ENCODE assay signal across 11 mouse cellular contexts in the genomic region with DNA sequence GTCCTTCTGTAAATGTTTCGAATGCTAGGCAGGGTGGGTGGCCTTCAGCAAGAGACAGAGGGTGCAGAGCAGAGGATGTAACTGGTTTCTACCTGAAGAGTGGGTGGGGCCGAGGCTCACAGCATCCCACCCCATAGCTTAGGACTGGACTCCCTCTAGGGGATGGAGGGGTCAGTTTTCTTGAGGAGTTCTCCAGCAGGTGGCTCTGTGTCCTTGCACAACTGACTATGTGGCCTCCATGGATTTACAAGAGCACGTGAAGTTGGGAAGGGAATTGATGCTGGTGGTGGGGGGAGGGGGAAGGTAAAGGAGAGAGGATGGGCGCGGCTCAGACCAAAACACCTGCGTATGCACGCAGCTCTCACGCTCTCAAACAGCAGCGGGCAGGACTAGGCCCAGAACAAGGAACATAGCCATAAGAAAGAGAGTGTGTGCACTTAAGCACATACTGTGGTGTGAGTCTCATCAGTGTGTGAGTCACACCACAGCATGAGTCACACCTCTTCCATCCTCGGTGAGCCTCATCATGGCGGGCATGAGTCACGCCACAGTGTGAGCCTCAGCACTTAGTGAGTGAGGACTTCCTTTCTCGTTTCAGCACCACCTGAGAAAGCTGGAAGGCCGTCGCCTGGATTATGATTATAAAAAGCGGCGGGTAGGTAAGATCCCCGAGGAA. TPM values are rescaled to one million over a fixed set of nuclear protein-coding genes. Genes with fewer than 3 reads are reported as not detected.
DNase-seq lines count a peak whose midpoint lies in the region; ATAC-seq and TF ChIP-seq lines count a peak whose summit lies in the region.
"Had no signal": no experiment of that assay in that cellular context is flagged by ENCODE, and none has a peak within 500 bp of the region (broad histone marks: within the 10 kb centered on the region; RNA-seq: fewer than 3 reads in every experiment).

No protein-coding gene starts in this region.

- DNase-seq in frontal cortex, postnatal 36 days (ENCODE audit: low spot score in 2 of 2), result peak; percentile 20 to 42
- no peak for DNase-seq in frontal cortex, postnatal 10 days (ENCODE audit: low spot score in 2 of 2)
- DNase-seq in lung, embryonic 14.5 days, result peak; percentile 38
- no peak for DNase-seq in lung, postnatal 4 days
- peak; percentile 28 for DNase-seq in Muller cell, postnatal 12 days (ENCODE audit: inconsistent ontology term)
- peak; percentile 41 to 73 for DNase-seq in left cerebral cortex, postnatal 25 days (ENCODE audit: low spot score in 2 of 2)
- no peak for DNase-seq in heart, postnatal 36 days
- DNase-seq: kidney, postnatal 14 days; thymus, postnatal 14 days had no signal

- H3K27ac ChIP-seq in lung, embryonic 14.5 days (ENCODE audit: low read depth), result no peak overlapping the region
- no peak overlapping the region for H3K27ac ChIP-seq in neural tube, embryonic 15.5 days (replicated peaks)

- H3K4me2 ChIP-seq in lung, embryonic 14.5 days, result no peak overlapping the region
- H3K4me2 ChIP-seq in neural tube, embryonic 15.5 days, result no peak overlapping the region

- no peak overlapping the region for H3K9ac ChIP-seq in lung, embryonic 14.5 days
- H3K9ac ChIP-seq in neural tube, embryonic 15.5 days (replicated peaks), result no peak overlapping the region

- no peaks in the 10 kb centered on the region for H3K27me3 ChIP-seq in lung, embryonic 14.5 days (ENCODE audit: insufficient read depth, low read length)
- H3K27me3 ChIP-seq in neural tube, embryonic 15.5 days (replicated peaks), result no peaks in the 10 kb centered on the region

- H3K4me1 ChIP-seq in lung, embryonic 14.5 days (ENCODE audit: insufficient read depth), result no peaks in the 10 kb centered on the region
- peaks cover 3% of the 10 kb centered on the region; the same call in 1 of the 2 replicates for H3K4me1 ChIP-seq in neural tube, embryonic 15.5 days

- intact Hi-C loops in left cerebral cortex, postnatal 25 days (cut with DNase I), result loop anchor here (2.0 kb wide), 1 partner anchor 317 kb away; no protein-coding TSS in a partner anchor
- intact Hi-C loops in heart, postnatal 36 days (cut with DNase I), result no loop called here

- peak; percentile 49; the same call in 1 of the 2 replicates for ATAC-seq in lung, embryonic 14.5 days (ENCODE audit: insufficient read depth)
- no peak for ATAC-seq in neural tube, embryonic 15.5 days (ENCODE audit: low FRiP score)

- no peaks in the 10 kb centered on the region for H3K9me3 ChIP-seq in lung, embryonic 14.5 days (ENCODE audit: low read depth, low read length)
- no peaks in the 10 kb centered on the region for H3K9me3 ChIP-seq in neural tube, embryonic 15.5 days (replicated peaks)

- no peaks in the 10 kb centered on the region for H3K36me3 ChIP-seq in lung, embryonic 14.5 days (ENCODE audit: insufficient read depth)
- H3K36me3 ChIP-seq in neural tube, embryonic 15.5 days, result no peaks in the 10 kb centered on the region
- H3K36me3 ChIP-seq: G1E had no signal

- peak; percentile 60 for TF ChIP-seq CTCF in lung, embryonic 14.5 days (IDR thresholded peaks at IDR 0.05; ENCODE audit: low read depth)

- WGBS in lung, embryonic 14.5 days, result 66% methylated on average over 18 of the region's 18 CpGs
- 83% methylated on average over 18 of the region's 18 CpGs for WGBS in neural tube, embryonic 15.5 days

- H3K4me3 ChIP-seq in lung, embryonic 14.5 days (ENCODE audit: low read depth, low read length), result no peak overlapping the region
- no peak overlapping the region for H3K4me3 ChIP-seq in neural tube, embryonic 15.5 days (replicated peaks)

RNA-seq across cellular contexts. Expression of gene Adamtsl3, which starts 59.8 kb away (rescaled TPM):
- 0.58 and 0.93 TPM in 2 replicates for polyA plus RNA-seq in lung, embryonic 14.5 days (2014; fragmentation: Nextera tagmentation; extraction: Ambion mirVana)
- total RNA-seq in left cerebral cortex, postnatal 25 days (2021), result 1 to 10 TPM; 2.0 to 2.6 TPM
- 1.0 and 1.8 TPM in 2 replicates for polyA plus RNA-seq in neural tube, embryonic 15.5 days (2015; fragmentation: Nextera tagmentation; extraction: Ambion mirVana)
- 1 to 10 TPM; 5.5 to 6.5 TPM for total RNA-seq in heart, postnatal 36 days (2021)
- polyA plus RNA-seq: G1E had no signal

Comparison
In these comparisons a context has a peak if more than half of its experiments do, and no peak if none do; other contexts are left out.
1. DNase-seq: peak in frontal cortex, postnatal 36 days (2 of 2), lung, embryonic 14.5 days (single experiment), Muller cell, postnatal 12 days (single experiment) and left cerebral cortex, postnatal 25 days (2 of 2); none in frontal cortex, postnatal 10 days (0 of 2), lung, postnatal 4 days (0 of 2) and heart, postnatal 36 days (0 of 2).